Mouse (Mus musculus) naive thymus-derived CD4-positive, alpha-beta T cell, adult 2 months (primary cell): ENCODE measurements around the gene Zic1.

Source experiments
- DNase-seq: peaks from one replicate; pipeline ENCODE4 v3.0.0-alpha.2; 2011; ENCODE audit warnings: low read depth

Gene Zic1

DNA sequence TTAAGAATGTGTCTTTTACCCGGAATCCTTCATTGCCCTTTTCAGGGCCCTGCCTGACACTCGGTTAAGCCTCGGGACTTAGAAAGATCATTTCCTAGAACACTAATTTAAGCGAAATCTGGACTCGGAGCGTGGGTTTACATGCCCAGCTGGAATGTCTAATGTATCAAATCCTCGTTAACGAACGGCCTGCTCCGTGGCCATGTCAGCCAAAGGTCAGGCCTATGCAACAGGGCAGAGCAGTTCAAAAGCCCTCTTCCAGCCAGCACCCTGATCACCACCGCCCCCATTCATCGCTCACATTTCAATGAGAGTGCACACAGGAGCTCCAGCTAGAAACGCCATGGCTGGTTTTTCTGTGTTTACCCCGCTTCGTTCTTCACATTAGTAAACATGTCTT is 12.8 kb downstream of the Zic1 start:
- DNase-seq: no peak

DNA sequence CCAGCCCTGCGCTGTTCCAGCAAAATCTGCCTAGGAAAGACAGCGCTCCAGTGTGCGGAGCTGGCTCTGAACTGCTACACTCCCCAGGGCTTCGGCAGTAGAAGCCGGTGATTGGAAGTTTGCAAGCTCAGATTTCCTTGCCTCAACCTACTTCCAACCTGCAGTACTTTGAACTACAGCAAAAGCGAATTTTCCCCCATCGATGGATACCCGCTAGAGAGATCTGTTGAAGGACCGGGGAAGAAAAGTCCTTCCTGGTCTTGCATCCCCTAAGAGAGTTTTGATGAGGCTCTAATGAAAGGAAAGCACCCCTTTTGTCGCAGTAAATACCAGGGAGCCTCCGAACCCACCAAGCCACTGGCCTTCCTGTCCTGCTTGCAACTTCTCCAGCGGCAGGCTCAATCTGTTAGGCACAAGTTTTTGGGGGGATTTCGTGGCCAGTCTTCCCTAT is 13.6 kb downstream of the Zic1 start:
- DNase-seq: no peak

DNA sequence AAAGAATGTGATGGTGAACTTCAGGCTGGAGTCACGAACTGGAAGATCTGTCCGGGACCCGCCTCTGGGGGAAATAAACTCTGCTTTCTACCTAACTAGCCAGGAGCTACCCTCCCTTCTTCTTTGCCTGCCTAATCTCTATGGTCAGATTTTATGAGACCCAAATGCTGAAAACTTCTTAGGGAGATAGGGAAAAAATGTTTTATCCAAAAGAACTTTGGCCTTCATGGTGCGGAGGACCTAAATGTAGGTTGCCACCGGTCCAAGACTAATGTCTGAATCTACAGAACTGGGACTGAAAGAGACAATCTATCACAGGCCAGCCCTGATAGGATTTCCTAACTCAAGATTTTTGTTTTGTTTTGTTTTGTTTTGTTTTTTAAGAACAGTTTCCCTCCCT is 14.2 kb downstream of the Zic1 start:
- DNase-seq: no peak

DNA sequence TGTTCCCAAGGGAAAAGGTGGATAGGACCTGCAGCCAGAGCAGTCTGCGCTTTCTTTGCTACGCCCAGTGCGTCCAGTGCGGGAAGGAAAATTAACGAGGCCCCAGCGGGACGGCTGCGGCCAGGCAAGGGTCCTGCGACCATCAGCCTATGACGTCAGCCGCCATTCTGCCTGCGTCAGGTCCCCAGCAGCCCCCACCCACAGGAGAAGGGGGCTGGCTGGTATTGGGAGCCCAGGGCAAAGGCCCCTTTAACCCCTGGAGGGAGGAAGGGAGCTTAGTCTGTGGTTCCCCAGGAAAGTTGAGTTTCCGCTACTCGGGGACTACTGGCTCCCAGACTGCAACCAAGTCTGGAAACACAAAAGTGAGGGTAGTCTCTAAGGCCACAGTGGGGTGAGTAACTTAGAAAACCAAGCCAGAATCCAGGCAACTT is 14.7 kb downstream of the Zic1 start:
- DNase-seq: no peak

DNA sequence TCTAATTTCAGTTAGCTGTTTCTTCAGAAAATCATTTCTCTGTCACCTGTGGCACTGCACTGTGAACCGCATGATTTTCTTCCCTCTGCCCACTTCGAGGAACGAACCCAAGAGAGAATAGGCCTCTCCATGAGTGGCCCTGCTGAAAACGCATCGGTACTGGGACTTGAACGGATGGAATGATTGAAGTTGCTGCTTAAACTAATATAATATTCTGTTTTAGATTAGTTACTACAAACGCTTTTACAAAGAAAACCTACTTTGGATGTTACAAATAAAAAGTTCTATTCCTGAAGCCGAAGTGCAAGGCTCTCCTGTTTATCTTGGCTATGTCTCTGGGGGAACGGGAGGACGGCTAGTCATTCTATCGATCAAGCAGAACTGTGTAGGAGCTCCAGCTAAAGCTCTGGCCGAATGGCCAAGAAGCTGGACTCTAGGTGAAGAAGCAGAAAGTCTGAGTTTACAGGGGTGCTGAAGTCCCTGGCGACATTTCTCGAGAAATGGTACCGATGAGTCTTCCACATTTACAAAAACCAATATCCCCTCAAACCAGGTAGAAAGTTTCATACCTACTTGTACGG is 15.3 kb downstream of the Zic1 start:
- no peak for DNase-seq

DNA sequence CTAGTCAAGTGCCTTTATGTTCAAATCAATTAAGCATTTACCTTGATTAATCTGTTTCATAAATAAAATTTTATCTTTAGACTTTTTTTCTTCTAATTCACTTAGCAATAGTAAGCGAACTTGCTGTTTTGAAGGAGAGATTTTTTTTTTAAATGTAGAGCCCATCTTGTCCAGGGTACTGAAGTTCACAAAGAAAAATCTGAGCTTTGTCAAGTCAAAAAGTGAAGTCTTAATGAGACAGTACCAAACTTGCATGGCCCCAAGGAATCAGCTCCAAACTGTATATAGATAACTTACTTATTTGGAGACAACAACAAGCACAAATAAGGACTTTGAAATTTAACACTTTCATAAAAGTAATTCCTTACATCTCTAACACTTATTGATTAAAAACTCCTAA is 16.9 kb downstream of the Zic1 start:
- DNase-seq: no peak

DNA sequence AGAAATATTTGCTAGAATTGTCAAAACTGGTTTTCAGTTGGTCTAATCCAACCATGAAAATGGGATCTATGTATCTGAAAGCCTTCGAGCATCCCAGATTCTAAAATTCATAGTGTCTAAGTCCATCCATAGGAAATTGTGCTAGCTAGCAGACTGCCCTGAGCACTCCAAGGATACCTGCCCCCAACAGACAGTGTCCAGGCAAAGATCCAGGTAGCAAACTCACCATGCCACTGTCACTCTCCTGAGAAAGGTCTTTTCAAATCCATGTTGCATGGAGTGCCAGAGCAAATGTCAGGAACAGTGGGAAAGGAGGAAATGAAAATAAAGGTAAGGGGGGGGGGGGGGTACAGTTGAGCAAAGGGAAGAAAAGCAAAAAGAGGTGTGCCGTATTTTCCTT is 18.0 kb downstream of the Zic1 start:
- DNase-seq: no peak
